Mouse (Mus musculus): ENCODE results near the gene Cd160. TPM values are rescaled to one million over a fixed set of nuclear protein-coding genes. Genes with fewer than 3 reads are reported as not detected.

Gene Cd160
- polyA plus RNA-seq (2014; fragmentation: Nextera tagmentation; extraction: Ambion mirVana), result not detected in 2 replicates

- 63% methylated on average over 1 of the region's 1 CpGs for WGBS
- DNase-seq (ENCODE audit: low spot score), result no peak
- ATAC-seq (replicated peaks; ENCODE audit: low FRiP score), result no peak
- Histone ChIP-seq H3K36me3 (ENCODE audit: control insufficient read depth, insufficient read depth, low read length) (no peaks in the 10 kb centered on the region), H3K9me3 (ENCODE audit: control insufficient read depth, low read length) (no peaks in the 10 kb centered on the region), H3K27ac (ENCODE audit: low read depth, low read length) (no peak within 1 kb of the TSS), H3K27me3 (ENCODE audit: control insufficient read depth, insufficient read depth, low read length) (no peaks in the 10 kb centered on the region), H3K4me2 (ENCODE audit: low read depth, low read length, severe bottlenecking) (no peak within 1 kb of the TSS), H3K4me1 (replicated peaks; ENCODE audit: control insufficient read depth, insufficient read depth, low read length) (peaks cover 4% of the 10 kb centered on the region; the same call in 1 of the 2 replicates), H3K4me3 (ENCODE audit: low read depth, low read length) (no peak within 1 kb of the TSS), H3K9ac (ENCODE audit: low read length) (no peak within 1 kb of the TSS)
Measured at GRCm38 (mm10) chr3:96828984-96829383, at the start of gene Cd160, which contains the start of gene Pdzk1. Gene Cd160, minus strand, starts transcription at chr3:96829351. Gene Pdzk1, plus strand, starts transcription at chr3:96829284.

- ATAC-seq (replicated peaks; ENCODE audit: low FRiP score) (no peak), DNase-seq (ENCODE audit: low spot score) (no peak)
- 86% methylated on average over 7 of the region's 7 CpGs for WGBS
- Histone ChIP-seq H3K9me3 (ENCODE audit: control insufficient read depth, low read length) (no peaks in the 10 kb centered on the region), H3K4me2 (ENCODE audit: low read depth, low read length, severe bottlenecking) (no peak overlapping the region), H3K9ac (ENCODE audit: low read length) (no peak overlapping the region), H3K27ac (ENCODE audit: low read depth, low read length) (no peak overlapping the region), H3K4me1 (replicated peaks; ENCODE audit: control insufficient read depth, insufficient read depth, low read length) (no peaks in the 10 kb centered on the region), H3K27me3 (ENCODE audit: control insufficient read depth, insufficient read depth, low read length) (no peaks in the 10 kb centered on the region), H3K4me3 (ENCODE audit: low read depth, low read length) (no peak overlapping the region), H3K36me3 (ENCODE audit: control insufficient read depth, insufficient read depth, low read length) (no peaks in the 10 kb centered on the region; the same call in 1 of the 2 replicates)
Measured at GRCm38 (mm10) chr3:96874808-96875571, 45.8 kb upstream of the Cd160 start.

- H3K4me3 ChIP-seq (ENCODE audit: low read depth, low read length), result no peak overlapping the region
- ATAC-seq (replicated peaks; ENCODE audit: low FRiP score) (no peak), DNase-seq (ENCODE audit: low spot score) (no peak)
- WGBS, result 95% methylated on average over 8 of the region's 8 CpGs
- H3K9me3 ChIP-seq (ENCODE audit: control insufficient read depth, low read length), result no peaks in the 10 kb centered on the region
- no peaks in the 10 kb centered on the region for H3K4me1 ChIP-seq (replicated peaks; ENCODE audit: control insufficient read depth, insufficient read depth, low read length)
- H3K27me3 ChIP-seq (ENCODE audit: control insufficient read depth, insufficient read depth, low read length), result no peaks in the 10 kb centered on the region
- H3K4me2 ChIP-seq (ENCODE audit: low read depth, low read length, severe bottlenecking), result no peak overlapping the region
- H3K27ac ChIP-seq (ENCODE audit: low read depth, low read length), result no peak overlapping the region
- H3K9ac ChIP-seq (ENCODE audit: low read length), result no peak overlapping the region
- H3K36me3 ChIP-seq (ENCODE audit: control insufficient read depth, insufficient read depth, low read length), result no peaks in the 10 kb centered on the region; the same call in none of the 2 replicates
Measured at GRCm38 (mm10) chr3:96872501-96872900, 43.4 kb upstream of the Cd160 start.

GRCm38 (mm10) chr3:96871070-96871469 is 41.9 kb upstream of the Cd160 start:
- WGBS, result 89% methylated on average over 8 of the region's 8 CpGs
- Histone ChIP-seq H3K36me3 (ENCODE audit: control insufficient read depth, insufficient read depth, low read length) (no peaks in the 10 kb centered on the region; the same call in none of the 2 replicates), H3K4me3 (ENCODE audit: low read depth, low read length) (no peak overlapping the region), H3K4me1 (replicated peaks; ENCODE audit: control insufficient read depth, insufficient read depth, low read length) (no peaks in the 10 kb centered on the region), H3K4me2 (ENCODE audit: low read depth, low read length, severe bottlenecking) (no peak overlapping the region), H3K9me3 (ENCODE audit: control insufficient read depth, low read length) (no peaks in the 10 kb centered on the region), H3K27ac (ENCODE audit: low read depth, low read length) (no peak overlapping the region), H3K27me3 (ENCODE audit: control insufficient read depth, insufficient read depth, low read length) (no peaks in the 10 kb centered on the region), H3K9ac (ENCODE audit: low read length) (no peak overlapping the region)
- no peak for ATAC-seq (replicated peaks; ENCODE audit: low FRiP score)
- DNase-seq (ENCODE audit: low spot score), result no peak

- no peak overlapping the region for H3K4me2 ChIP-seq (ENCODE audit: low read depth, low read length, severe bottlenecking)
- H3K36me3 ChIP-seq (ENCODE audit: control insufficient read depth, insufficient read depth, low read length), result no peaks in the 10 kb centered on the region; the same call in none of the 2 replicates
- no peaks in the 10 kb centered on the region for H3K27me3 ChIP-seq (ENCODE audit: control insufficient read depth, insufficient read depth, low read length)
- 88% methylated on average over 2 of the region's 2 CpGs for WGBS
- H3K9ac ChIP-seq (ENCODE audit: low read length), result no peak overlapping the region
- H3K4me3 ChIP-seq (ENCODE audit: low read depth, low read length), result no peak overlapping the region
- no peak overlapping the region for H3K27ac ChIP-seq (ENCODE audit: low read depth, low read length)
- H3K9me3 ChIP-seq (ENCODE audit: control insufficient read depth, low read length), result no peaks in the 10 kb centered on the region
- H3K4me1 ChIP-seq (replicated peaks; ENCODE audit: control insufficient read depth, insufficient read depth, low read length), result no peaks in the 10 kb centered on the region
- DNase-seq (ENCODE audit: low spot score) (no peak), ATAC-seq (replicated peaks; ENCODE audit: low FRiP score) (no peak)
Measured at GRCm38 (mm10) chr3:96870270-96870669, 41.1 kb upstream of the Cd160 start.

GRCm38 (mm10) chr3:96869091-96869490 is 39.9 kb upstream of the Cd160 start:
- no peaks in the 10 kb centered on the region for H3K4me1 ChIP-seq (replicated peaks; ENCODE audit: control insufficient read depth, insufficient read depth, low read length)
- 92% methylated on average over 7 of the region's 7 CpGs for WGBS
- H3K4me3 ChIP-seq (ENCODE audit: low read depth, low read length), result no peak overlapping the region
- ATAC-seq (replicated peaks; ENCODE audit: low FRiP score), result no peak
- DNase-seq (ENCODE audit: low spot score), result no peak
- H3K9ac ChIP-seq (ENCODE audit: low read length), result no peak overlapping the region
- H3K27me3 ChIP-seq (ENCODE audit: control insufficient read depth, insufficient read depth, low read length), result no peaks in the 10 kb centered on the region
- no peak overlapping the region for H3K27ac ChIP-seq (ENCODE audit: low read depth, low read length)
- H3K9me3 ChIP-seq (ENCODE audit: control insufficient read depth, low read length), result no peaks in the 10 kb centered on the region
- H3K36me3 ChIP-seq (ENCODE audit: control insufficient read depth, insufficient read depth, low read length), result no peaks in the 10 kb centered on the region; the same call in none of the 2 replicates
- H3K4me2 ChIP-seq (ENCODE audit: low read depth, low read length, severe bottlenecking), result no peak overlapping the region

- H3K9ac ChIP-seq (ENCODE audit: low read length), result no peak overlapping the region
- no peak overlapping the region for H3K4me2 ChIP-seq (ENCODE audit: low read depth, low read length, severe bottlenecking)
- no peaks in the 10 kb centered on the region for H3K4me1 ChIP-seq (replicated peaks; ENCODE audit: control insufficient read depth, insufficient read depth, low read length)
- no peaks in the 10 kb centered on the region; the same call in none of the 2 replicates for H3K36me3 ChIP-seq (ENCODE audit: control insufficient read depth, insufficient read depth, low read length)
- ATAC-seq (replicated peaks; ENCODE audit: low FRiP score) (no peak), DNase-seq (ENCODE audit: low spot score) (no peak)
- no peak overlapping the region for H3K4me3 ChIP-seq (ENCODE audit: low read depth, low read length)
- WGBS, result 90% methylated on average over 8 of the region's 8 CpGs
- H3K27ac ChIP-seq (ENCODE audit: low read depth, low read length), result no peak overlapping the region
- H3K27me3 ChIP-seq (ENCODE audit: control insufficient read depth, insufficient read depth, low read length), result no peaks in the 10 kb centered on the region
- no peaks in the 10 kb centered on the region for H3K9me3 ChIP-seq (ENCODE audit: control insufficient read depth, low read length)
Measured at GRCm38 (mm10) chr3:96868566-96868965, 39.4 kb upstream of the Cd160 start.

- no peak overlapping the region for H3K9ac ChIP-seq (ENCODE audit: low read length)
- no peak overlapping the region for H3K4me2 ChIP-seq (ENCODE audit: low read depth, low read length, severe bottlenecking)
- no peak overlapping the region for H3K27ac ChIP-seq (ENCODE audit: low read depth, low read length)
- no peak overlapping the region for H3K4me3 ChIP-seq (ENCODE audit: low read depth, low read length)
- H3K9me3 ChIP-seq (ENCODE audit: control insufficient read depth, low read length), result no peaks in the 10 kb centered on the region
- no peak for DNase-seq (ENCODE audit: low spot score)
- H3K27me3 ChIP-seq (ENCODE audit: control insufficient read depth, insufficient read depth, low read length), result no peaks in the 10 kb centered on the region
- no peaks in the 10 kb centered on the region for H3K4me1 ChIP-seq (replicated peaks; ENCODE audit: control insufficient read depth, insufficient read depth, low read length)
- WGBS, result 92% methylated on average over 3 of the region's 3 CpGs
- ATAC-seq (replicated peaks; ENCODE audit: low FRiP score), result no peak
- no peaks in the 10 kb centered on the region; the same call in 1 of the 2 replicates for H3K36me3 ChIP-seq (ENCODE audit: control insufficient read depth, insufficient read depth, low read length)
Measured at GRCm38 (mm10) chr3:96867863-96868262, 38.7 kb upstream of the Cd160 start.

- no peaks in the 10 kb centered on the region for H3K36me3 ChIP-seq (ENCODE audit: control insufficient read depth, insufficient read depth, low read length)
- no peak for DNase-seq (ENCODE audit: low spot score)
- no peak overlapping the region for H3K4me3 ChIP-seq (ENCODE audit: low read depth, low read length)
- no peaks in the 10 kb centered on the region for H3K9me3 ChIP-seq (ENCODE audit: control insufficient read depth, low read length)
- H3K27me3 ChIP-seq (ENCODE audit: control insufficient read depth, insufficient read depth, low read length), result no peaks in the 10 kb centered on the region
- no peak overlapping the region for H3K27ac ChIP-seq (ENCODE audit: low read depth, low read length)
- 96% methylated on average over 5 of the region's 5 CpGs for WGBS
- no peak for ATAC-seq (replicated peaks; ENCODE audit: low FRiP score)
- H3K4me1 ChIP-seq (replicated peaks; ENCODE audit: control insufficient read depth, insufficient read depth, low read length), result no peaks in the 10 kb centered on the region
- no peak overlapping the region for H3K9ac ChIP-seq (ENCODE audit: low read length)
- H3K4me2 ChIP-seq (ENCODE audit: low read depth, low read length, severe bottlenecking), result no peak overlapping the region
Measured at GRCm38 (mm10) chr3:96860498-96860897, 31.3 kb upstream of the Cd160 start.
